ENCODE assay signal across 18 mouse cellular contexts in genomic region chr11:120399319-120399718, GRCm38 (mm10). TPM values are rescaled to one million over a fixed set of nuclear protein-coding genes. Genes with fewer than 3 reads are reported as not detected.
"Had no signal": no experiment of that assay in that cellular context is flagged by ENCODE, and none has a peak within 500 bp of the region (broad histone marks: within the 10 kb centered on the region; RNA-seq: fewer than 3 reads in every experiment).

No protein-coding gene starts in this region.

- H3K27me3 ChIP-seq: limb, embryonic 12.5 days; lung, embryonic 15.5 days; neural tube, embryonic 15.5 days had no signal

- H3K27ac ChIP-seq: kidney, postnatal 0 days; limb, embryonic 12.5 days; lung, embryonic 15.5 days; macrophage; midbrain, embryonic 10.5 days; neural tube, embryonic 15.5 days; stomach, postnatal 0 days had no signal

- H3K4me3 ChIP-seq: limb, embryonic 12.5 days; lung, embryonic 15.5 days; midbrain, embryonic 10.5 days; myocyte; neural tube, embryonic 15.5 days had no signal

- H3K9me3 ChIP-seq: limb, embryonic 12.5 days; lung, embryonic 15.5 days; midbrain, embryonic 10.5 days; neural tube, embryonic 15.5 days had no signal

- H3K4me2 ChIP-seq: limb, embryonic 12.5 days; lung, embryonic 15.5 days; neural tube, embryonic 15.5 days had no signal

- H3K9ac ChIP-seq: limb, embryonic 12.5 days; lung, embryonic 15.5 days; neural tube, embryonic 15.5 days had no signal

- H3K4me1 ChIP-seq: limb, embryonic 12.5 days; lung, embryonic 15.5 days; midbrain, embryonic 10.5 days; neural tube, embryonic 15.5 days had no signal

- DNase-seq: kidney, adult 9 months; kidney, postnatal 36 days; lung, postnatal 14 days; midbrain, embryonic 14.5 days; right cerebral cortex, adult 18-20 months; thymus, postnatal 4 days had no signal

RNA-seq across cellular contexts. Expression of gene Fscn2, which starts 38.0 kb away (rescaled TPM):
- total RNA-seq: layer of hippocampus, postnatal 10 days; liver, adult 2 months had no signal
- polyA plus RNA-seq: liver, adult 2 months; macrophage had no signal

RNA-seq across cellular contexts. Expression of gene Tspan10, which starts 43.1 kb away (rescaled TPM):
- total RNA-seq: layer of hippocampus, adult 18-20 months; liver, adult 2 months had no signal
- polyA plus RNA-seq: kidney, postnatal 0 days; limb, embryonic 12.5 days; lung, embryonic 15.5 days; midbrain, embryonic 14.5 days; myocyte; neural tube, embryonic 11.5 days; neural tube, embryonic 15.5 days; stomach, postnatal 0 days had no signal
